Mouse (Mus musculus) layer of hippocampus, adult 11-12 months (tissue): ENCODE measurements at regions not wholly inside any gene's neighbourhood (a gene's known extent, or its start where the extent isn't known, plus 50 kb on each side); places are given as distances from the start of the nearest gene placed in this dataset.

ENCODE experiments used
- DNase-seq: peaks from one replicate; pipeline ENCODE4 v3.0.0; 2022; ENCODE audit warnings: low spot score

DNA sequence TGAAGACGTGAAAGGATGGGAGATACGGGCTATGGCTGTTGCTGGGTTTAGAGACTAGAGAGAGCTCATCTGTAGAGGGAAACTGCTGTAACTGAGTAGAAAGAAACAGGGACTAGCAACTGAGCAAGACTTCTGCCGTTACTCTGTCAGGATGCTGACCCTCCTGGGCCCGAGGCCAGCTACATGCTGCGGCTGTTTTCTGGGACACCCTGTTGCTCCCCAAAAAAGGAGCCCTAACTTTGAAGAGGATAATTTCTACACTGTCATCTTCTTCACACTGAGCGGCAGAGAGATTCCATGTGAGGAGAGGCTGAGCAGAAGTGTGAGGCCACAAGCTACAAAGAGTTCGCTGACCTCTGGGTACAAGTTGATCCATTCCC, 74.2 kb upstream of the Ralgps2 start:
- no peak for DNase-seq

DNA sequence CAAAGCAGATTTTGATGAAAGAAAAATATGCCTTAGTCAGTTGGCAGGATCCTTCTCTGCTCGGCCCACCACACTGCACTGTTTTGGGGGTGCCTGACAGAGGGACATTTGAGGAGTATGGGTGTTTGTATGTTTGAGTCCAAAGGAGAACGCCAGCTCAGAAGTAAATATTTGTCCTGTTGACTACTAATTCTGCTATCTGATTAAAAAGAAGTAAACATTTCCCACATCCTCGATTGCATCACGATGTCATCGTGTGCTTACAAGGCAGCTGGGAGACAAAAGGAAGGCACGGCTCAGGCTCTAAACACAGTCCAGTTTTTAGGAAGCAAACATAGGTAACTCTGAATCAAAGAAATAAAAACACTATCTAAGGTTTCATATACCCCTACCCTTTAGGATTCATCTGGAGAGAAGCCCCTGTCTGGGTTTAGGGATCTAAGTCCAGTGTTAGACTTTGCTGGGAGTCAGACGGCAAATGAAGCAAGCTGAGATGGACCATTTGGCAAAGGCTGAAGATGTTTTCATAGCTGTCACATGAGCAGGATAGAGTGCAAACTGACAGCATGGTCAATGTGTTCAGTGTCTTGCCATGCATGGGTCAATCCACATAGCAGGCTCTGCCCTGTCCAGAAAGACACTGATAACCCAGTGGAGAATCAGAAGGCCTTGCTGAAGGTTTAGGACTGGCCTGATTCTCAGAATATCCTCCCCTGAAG, 73.7 kb upstream of the Ralgps2 start:
- DNase-seq: no peak

DNA sequence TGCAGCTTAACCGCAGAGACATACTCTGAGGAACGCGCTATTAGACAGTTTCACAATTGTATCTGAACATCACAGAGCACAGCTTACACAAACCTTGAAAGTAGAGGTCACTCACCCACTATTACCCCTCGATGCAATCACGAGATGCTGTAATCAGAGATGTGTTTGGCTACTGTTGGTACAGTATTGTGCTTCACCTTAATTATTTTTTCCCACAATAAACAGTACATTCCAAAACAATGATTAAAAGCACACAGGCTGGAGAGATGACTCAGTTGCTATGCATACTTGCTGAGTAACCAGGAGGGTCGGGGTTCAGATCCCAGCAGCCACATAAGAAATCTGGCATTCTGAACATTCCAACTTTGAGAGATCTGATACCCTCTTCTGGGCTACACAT, 71.8 kb upstream of the Ralgps2 start:
- no peak for DNase-seq

DNA sequence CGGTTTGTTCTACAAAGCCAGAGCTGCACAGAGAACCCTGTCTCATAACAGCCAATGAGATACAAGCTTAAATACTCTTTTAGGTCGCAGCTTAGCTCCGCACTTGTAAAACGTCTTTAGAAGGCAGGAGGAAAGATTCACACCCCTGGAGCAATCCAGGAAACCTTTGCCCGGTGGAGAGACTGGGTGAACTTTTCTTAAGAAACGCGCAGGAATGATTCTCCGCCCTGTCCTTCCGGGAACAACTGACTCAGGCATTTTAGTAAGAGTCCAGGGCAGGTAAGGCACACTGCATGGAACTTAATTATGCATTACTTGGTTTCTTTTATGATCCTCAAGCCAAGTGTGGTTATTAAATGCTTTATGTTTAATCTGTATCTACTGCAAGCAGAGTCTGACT, 70.0 kb upstream of the Ralgps2 start:
- DNase-seq: no peak

DNA sequence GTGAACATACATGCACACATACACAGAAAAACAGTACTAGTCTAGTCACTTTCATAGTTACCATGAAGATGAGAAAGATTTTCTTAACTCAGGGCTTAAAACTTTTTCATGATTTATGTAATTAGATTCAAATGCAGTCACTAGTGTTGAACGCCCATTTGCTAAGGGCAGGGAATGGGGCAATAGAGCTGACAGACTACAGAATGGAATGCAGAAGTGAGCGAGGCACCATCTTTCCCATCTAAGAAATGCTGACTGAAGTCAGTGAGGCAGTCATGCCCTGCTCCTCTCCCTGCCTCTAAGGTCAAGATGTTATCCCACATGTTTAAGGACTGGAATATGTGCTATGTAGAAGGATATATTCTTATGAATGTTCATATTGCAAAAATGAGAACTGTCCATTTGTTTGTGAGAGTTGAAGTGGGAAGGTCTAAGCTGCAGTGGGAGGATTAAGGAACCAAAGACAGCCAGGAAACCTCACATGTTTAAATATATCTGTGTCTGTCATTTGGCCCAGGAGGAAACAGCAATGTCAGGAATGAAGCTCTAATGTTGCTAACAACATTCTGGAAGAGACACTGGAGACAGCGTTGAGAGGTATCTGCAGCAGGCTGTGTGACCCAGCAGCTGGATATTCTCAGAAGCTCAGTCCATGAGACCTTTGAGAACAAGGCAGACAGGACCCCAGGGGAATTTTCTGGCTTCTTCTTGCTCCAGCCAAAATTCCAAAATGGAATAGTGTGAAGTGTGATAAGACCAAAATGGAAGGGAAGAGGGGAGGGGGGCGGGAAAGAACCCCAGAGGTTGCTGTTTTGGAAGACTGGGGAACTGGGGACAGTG, 68.7 kb upstream of the Ralgps2 start:
- DNase-seq: no peak

DNA sequence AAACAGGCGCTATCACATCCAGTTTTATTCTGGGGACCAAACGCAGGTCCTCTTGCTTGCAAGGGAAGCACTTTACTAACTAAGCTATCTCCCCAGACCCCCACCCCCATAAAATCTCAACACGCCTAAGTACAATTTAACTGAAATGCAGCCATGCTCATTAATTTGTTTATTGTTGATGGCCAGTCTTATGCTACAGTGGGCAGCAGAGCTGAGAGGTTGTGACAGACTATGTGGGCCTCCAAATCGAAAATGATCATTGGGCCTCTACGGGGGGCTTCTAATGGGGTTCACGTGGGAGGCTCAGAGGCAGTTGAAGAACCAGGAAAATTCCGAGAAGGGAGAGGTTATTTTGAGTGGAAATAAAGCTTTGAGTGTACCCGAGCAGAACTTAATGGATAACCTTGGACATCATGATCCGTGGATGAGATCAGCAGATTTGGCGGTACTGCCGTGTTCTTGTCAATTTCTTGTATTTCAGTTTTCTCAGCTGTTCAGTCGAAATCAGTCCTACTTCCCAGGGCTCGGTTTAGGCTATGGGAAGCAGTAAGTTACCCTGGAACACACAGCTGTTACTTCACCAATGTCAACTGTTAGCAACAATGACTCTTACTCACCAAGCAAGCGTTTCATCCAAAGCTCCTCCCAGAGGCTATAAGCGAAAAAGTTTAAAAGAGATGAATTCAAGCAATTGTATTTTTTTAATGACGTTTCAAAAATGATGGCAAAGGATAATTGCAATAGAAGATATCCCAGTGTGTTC, 65.1 kb upstream of the Ralgps2 start:
- no peak for DNase-seq

DNA sequence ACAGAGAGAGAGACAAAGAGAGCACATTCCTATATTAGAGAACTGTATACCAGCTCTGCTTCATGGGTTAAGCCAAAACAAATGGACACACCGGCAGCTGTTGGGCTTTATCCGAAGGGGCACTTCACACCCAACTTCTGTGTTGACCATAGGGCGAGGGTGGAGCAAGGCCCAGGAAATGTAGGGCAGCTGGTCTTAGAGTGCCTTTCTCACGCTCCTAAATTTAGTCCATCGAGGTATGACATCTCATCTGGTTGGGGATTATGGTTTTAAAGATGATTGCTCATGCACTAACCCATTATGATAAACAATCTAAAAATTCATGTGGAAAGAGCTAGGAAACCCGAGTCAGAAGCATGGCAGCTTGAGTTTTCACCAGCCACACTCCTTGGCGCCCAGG, 63.6 kb upstream of the Ralgps2 start:
- DNase-seq: no peak

DNA sequence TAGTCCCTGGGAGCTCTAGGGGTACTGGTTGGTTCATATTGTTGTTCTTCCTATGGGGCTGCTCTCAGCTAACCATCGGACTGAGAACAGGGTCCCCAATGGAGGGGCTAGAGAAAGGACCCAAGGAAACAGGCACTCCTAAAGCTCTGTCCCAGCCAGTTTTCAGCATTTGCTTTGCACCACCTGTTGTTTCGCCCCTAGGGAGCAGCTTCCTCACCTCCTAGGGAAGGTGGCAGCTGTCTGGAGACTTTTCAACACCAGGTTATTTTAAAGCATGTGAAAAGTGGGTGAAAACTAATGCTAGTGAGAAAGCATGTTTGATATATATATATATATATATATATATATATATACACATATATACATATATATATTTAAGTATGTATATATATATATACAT, 62.8 kb upstream of the Ralgps2 start:
- DNase-seq: no peak

DNA sequence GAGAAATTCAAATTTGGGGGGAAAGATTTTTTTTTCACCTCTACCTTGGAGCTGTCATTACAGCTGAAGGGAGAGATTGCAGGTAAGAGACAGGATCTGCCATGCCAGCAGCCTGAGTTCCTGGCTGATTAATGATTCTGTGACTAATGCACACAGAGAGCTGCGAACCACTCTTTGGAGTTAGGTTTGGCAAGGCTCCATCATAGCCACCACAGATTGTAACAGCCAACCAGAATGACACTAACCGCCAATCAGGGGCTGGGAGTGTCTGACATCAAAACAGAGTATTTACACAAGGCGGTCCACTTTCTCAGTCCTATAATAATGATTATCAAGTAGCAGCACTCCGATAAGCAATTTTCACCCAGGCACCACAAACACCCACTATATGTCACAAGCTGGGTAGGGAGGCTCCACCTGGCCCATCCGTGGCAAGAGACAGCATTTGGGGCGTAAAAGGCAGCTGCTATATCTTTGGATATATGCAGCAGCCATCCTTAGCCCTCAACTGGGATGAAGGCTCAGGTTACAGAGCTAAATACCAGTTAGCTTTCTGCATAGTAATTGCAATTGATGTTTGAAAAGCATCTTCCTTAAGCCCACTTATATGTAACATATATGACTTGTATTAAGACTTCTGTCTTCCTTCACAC, 61.7 kb upstream of the Ralgps2 start:
- no peak for DNase-seq

DNA sequence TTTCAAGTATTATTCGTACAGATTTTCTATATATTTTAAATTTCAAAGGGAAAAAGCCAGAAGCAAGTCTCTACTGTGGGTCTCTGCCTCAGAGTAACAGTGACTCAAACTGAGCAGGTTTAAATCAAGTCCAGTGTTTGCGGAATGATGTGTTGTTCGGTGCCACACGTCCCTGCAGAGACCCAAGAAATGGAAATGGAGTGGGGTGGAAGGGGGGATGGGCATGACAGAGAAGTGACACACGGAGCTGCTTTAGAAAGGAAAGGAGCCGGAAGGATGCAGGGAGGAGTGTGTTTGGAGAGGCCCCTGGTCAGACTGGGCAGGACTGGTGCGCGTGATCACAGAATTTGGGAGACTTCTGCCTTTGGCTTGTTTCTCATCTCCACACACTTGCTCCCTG, 60.5 kb upstream of the Ralgps2 start:
- no peak for DNase-seq

DNA sequence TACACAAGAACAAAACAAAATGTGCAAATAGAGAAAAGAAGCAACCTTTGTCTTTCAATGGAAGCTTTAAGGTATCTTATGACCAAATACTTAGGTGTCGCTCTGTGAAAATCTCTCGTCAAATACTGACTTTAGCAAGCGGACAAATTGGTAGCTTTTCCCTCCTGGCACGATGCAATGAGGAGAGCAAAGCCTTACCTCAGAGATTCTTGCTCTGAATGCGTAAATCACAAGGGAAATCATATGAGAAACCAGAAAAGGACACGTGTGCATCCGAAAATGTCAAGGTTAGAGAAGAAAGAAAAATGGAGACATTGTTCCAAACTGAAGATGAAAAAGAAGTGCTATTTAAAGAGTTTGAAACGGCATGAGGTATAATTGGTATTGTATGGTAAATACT, 59.8 kb upstream of the Ralgps2 start:
- no peak for DNase-seq

DNA sequence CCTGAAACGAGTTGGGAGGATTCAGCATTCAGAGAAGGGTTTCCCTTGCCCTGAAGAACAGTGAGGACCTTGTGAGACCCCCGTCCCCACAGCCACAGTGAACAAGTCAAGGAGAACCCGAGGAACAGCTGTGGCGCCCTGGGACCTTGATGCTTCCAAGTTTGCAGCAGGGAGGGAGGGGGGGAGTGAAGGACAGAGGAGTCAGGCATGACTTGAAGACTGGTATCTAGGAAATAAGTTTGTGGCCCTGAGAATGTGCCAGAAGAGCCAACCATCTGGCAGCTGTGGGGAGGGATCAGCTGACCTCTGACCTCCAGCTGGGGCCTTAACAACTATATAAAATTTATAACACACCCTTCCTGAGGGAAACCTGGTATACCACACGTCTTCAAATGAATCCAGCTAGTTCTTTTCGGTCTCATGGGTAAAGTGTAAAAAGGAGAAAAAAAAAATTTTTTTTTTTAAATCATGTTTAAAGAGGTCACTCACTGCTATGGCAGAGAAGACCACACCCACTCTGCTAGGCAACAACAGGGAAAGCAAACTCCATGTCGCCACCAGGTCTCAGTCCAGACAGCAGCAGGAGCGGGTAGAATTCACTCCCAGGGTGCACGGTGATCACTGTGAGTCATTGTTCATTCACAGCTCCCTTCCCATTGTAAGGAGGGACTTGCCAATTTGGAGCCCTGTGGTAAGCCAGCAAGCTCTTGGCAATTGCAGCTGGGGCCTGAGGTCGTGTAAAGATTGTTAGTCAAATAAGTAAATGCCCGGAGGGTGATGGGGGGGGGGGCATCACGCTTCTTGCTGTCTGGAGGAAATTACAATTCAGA, 58.3 kb upstream of the Ralgps2 start:
- DNase-seq: no peak

DNA sequence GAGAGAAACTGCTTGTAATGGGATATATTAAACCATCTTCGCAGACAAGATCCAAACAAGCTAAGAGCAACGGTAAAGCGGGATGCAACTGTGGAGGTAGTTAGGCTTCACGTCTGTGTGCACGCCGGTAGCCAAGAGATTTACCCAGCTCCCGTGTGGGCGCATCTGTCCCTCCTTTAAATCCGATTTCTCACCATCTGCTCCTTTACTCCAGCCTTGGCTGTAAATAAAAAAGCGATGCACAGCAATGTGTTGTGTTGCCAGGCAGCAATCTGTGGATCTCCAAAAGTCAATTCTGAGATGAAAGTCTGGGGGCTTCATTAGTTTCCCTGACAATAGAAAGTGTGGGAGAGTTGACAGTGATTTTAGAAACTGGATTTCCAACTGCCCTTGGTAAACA, 57.6 kb upstream of the Ralgps2 start:
- DNase-seq: peak; percentile 51

DNA sequence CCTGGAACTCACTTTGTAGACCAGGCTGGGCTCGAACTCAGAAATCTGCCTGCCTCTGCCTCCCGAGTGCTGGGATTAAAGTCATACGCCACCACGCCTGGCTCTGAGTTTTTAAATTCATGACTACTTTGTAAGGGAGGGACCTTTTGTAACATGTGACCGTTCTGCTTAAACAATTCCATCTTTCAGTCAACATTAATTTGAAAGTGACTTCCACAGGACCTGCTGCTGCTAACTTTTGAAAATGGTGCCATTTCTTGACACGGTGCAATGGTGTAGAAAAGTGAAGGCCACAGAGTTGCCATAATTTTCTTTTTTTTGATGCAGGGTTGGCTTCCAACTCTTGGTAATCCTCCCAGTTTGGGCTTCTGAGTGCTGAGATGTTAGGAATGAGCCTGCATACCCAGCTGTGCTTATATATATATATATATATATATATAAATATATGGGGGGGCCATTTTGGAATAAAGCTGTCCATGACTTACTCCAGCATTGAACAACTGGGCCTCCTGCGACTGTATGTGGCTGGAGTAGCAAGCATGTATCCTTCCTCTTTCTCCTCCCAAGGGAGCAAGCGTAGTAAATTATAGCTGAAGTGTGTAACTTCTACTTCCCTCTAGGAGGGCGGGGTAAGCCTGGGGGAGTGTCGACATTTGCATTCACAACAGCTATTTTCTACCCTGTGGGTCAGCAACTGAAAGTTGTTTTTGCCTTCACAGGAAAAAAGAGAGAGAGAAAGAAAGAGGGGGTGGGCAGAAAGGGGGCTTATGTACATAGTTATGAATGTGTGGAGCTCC, 56.9 kb upstream of the Ralgps2 start:
- DNase-seq: no peak

DNA sequence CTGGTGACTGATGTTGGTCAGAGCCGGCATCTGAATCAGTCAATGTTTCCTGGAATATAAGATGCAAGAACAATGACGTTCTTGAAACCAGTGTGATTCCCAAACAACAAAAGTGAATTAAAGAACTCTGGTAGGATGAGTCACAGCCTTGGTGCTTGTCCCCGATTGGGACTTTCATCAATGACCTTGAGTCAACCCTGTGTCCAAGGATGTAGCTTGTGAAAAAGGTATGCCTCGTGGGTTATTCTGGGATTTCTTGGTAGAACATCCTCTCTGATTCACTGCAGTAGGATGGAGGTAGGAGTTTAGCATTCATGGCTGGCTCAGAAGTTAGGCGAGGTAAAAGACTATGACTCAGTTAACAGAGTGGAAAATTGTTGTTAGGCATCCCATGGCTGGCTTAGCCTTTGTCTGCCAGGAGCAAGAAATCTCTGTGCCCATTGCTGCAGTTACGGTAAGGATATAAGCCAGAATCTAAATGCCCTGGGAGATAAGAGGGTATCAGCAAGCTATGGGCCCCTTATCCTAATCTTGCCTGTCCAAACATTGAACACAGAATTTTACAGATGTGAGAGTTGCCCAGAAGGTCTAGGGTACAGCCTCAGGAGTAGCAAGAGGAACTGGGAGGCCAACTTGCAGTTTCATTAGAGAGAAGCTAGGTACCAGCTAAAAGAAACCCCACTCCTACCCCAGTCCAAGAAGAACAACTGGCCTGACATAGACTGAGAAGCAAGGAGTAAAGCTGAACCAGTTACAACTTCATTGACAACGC, 55.9 kb upstream of the Ralgps2 start:
- no peak for DNase-seq

DNA sequence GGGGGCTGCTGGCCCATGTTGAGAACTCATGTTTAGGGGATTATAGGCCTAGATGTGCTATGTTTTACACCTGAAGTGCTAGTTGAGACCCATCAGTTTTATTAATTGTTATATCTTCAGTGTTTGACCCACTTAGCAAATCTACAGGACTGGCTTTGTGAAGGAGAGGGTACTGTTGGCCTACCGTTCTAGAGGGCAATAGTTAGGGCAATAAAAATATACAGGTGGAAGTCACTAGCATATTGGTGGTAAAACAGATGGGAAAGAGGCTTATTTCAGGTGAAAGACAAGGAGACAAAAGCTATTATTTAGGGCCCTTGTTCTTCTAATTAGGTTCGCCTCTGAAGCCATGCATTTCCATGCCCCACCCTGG, 55.2 kb upstream of the Ralgps2 start:
- DNase-seq: no peak

DNA sequence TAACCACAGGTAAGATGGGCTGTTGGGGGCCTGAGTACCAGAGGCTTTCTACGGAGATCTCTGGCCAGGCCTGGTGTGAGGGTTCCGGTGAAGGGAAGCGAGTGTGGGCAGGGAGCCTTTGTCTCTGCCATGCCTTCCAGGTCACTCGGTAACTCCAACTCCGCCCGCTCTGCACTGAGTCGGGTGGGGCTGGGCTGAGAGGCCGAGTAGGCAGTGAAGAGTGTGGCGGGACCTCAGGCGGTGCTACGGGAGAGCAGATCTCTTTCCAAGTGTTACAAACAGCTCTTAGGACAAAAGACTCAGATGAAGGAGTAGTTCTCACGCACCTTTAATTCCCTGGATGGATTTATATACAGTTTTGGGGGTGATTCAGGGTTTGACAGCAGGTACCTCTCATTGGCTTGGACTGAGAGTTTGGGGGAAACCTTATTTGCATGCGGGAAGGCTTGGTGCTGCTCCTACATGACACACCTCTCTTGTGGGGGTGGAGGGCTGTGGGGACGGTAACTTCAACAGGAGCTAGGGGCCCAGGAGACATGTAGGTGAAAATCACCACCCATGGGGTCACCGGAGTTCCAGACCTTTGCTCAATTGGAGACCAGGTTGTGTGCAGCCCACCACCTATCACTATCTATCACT, 54.7 kb upstream of the Ralgps2 start:
- DNase-seq: no peak

DNA sequence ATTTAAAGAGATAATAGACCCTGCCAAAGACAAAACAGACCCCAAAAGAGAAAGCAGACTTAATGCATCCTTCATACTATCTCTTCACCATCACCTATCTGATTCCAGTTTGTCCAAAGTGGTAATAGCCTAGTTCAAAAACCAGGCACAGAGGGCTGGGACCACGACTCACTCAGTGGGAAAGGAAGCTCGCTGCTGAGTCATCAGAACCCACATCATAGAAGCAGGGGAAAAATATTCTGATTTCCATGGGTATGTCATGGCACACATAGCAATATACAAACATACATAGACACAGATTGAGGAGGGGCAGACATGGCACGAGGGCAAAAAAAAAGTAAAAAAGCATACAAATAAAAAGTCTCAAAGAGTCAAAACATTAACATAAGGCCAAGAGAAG, 53.7 kb upstream of the Ralgps2 start:
- no peak for DNase-seq

DNA sequence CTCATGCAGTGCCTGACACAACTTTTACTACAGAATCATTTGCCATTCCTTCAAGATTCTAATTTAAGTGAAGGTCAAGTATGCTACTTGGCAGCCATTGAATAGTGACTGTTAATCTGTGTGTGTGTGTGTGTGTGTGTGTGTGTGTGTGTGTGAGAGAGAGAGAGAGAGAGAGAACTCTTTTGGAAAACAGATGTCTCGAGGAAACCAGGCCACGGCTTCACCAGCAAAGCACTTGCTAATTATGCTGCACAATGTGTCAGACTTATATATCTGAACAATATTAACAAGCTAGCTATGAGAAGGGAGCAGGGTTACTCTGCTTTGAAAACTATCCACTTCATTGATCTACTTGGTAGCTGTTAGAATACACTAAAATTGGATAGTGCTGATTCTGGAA, 53.1 kb upstream of the Ralgps2 start:
- DNase-seq: no peak
